Mouse (Mus musculus) kidney, postnatal 10 days (tissue): Measurements from ENCODE around the gene Ufd1.
A peak's percentile ranks its signal among the peaks of the same experiment; 100 is the strongest.
"Not testable (repeated sequence)": the region's sequence is repeated elsewhere in the genome, so short reads cannot be mapped to it uniquely, and the experiment has no call there.

ENCODE experiments used
- DNase-seq: peaks from one replicate; pipeline ENCODE4 v3.0.0; 2021; ENCODE audit warnings: mixed read lengths

Gene Ufd1

DNA sequence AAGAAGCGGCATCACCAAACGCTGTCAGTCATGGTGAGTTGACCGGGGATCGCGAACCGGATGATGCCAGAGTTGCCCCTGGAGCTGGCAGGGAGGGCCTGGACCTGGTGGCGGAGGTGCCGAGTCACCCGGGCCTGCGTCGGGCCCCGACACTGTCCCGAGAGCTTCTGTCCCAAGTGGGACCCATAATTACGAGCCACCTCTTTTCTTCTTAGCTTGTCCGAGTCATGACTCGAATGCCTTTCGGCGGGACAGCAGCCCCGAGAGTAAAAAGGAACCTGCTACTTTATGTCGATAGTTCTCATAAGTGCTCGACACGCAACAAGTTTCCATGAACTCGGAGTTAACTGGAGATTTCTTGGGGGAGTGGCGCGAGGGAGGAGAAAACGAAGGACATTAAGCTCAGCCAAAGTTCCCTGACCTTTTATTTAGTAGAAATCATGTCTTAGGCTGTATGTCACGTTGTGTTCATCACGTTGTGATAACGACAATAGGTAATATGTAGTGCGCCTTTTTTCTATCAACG is 869 bp downstream of the Ufd1 start:
- no peak for DNase-seq

DNA sequence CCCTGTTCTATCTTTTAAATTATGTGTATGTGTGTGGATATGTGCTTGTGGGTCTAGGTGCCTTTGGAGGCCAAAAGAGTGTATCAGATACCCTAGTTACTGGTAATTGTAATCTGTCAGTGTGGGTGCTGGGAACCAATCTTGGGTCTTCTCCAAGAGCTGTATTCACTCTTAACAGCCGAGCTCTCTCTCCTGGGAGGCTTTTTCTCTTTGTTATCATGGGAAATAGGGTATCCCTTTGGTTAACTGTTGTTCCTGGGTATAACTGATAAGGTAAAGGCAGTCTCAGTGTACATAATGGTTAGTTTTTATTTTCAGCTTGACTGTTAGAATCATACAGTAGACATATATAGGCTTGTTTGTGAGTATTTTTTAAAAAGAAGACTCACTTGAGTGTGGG is 10.8 kb downstream of the Ufd1 start:
- DNase-seq, result no peak

DNA sequence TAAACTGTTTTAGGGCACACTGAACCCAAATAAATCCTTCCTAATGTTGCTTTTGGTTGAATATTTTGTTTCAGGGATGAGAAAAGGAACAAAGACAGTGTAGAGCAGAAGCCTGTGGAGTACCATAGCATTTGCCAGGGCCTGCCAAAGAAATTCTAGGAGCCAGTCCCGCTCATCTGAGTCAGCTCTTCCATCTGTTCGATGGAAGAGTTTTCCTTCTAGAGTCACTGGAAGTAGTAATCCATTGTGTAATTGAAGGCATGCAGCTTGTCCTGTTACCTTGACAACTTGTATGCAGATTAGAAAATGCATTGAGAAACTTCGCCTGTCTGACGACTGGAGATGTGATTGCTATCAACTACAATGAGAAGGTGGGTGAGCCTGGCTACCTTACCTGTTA is 11.3 kb downstream of the Ufd1 start:
- no peak for DNase-seq

DNA sequence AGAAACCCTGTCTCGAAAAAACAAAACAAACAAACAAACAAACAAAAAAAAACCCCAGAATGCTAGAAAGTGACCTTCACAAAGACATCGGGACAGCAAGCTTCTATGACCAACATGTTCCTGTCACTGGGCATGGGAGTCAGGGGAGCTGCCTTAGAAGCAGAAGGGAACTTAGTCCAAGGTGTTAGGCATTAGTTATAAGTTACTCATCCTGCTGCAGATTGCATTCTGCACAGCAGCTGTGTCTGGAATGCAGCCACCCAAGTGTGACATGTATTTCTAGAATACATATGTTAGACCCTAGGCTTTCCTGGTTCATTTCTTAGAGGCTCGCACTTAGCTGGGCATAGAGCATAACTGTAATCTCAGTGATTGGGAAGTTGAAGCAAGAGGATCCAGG is 17.1 kb downstream of the Ufd1 start:
- DNase-seq, result peak; percentile 31

DNA sequence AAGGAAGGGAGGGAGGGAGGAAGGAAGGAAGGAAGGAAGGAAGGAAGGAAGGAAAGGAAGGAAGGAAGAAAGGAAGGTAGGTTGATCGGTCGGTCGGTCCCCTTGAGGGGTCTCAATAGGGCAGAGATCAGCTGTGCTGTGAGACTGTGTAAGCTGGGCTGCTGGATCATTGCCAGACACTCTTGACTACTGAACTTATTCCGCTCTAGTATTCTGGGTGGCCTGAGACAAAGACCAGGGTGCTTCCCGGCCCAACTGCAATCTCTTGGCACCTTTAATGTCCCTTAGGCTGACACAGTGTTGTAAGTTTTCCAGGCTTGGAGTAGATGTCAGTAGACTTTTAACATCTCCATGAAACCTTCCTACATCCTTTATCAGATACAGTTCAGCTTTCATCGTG is 17.5 kb downstream of the Ufd1 start:
- DNase-seq, result peak; percentile 39

DNA sequence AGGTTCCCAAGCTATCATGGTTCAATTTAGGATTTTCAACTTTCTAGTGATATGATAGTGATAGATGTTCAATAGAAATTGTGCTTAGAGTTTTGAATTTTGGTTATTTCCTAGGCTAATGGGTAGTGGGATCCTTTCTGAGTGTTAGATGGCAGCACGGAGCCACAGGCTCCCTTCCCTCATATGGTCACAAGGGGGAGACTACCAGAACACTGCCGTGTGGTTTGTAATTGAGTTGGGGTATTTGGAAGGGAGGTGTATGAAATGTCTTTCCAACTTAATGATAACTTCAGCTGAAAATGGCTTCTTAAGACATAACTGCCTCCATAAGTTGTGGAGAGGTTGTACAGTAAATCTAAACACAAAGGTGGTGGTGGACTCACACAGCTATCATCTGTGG is 21.9 kb downstream of the Ufd1 start:
- no peak for DNase-seq

DNA sequence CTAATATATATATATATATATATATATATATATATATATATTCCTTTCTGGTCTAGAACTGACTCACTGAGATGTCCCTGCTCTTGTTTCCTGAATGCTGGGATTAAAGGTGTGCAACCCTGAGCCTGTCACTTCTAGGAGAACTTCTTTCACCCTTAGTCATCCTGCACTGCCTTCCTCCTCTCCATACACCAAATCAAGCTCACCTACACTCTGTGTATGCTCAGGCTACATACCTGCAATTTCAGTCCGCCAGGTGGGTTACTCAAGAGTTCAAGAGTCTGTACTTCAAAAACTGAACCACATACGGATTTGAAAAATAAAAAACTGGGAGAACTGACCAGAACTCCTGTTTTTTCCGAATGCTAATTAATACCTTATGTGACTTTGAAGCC is 24.5 kb downstream of the Ufd1 start:
- peak; percentile 12 for DNase-seq

DNA sequence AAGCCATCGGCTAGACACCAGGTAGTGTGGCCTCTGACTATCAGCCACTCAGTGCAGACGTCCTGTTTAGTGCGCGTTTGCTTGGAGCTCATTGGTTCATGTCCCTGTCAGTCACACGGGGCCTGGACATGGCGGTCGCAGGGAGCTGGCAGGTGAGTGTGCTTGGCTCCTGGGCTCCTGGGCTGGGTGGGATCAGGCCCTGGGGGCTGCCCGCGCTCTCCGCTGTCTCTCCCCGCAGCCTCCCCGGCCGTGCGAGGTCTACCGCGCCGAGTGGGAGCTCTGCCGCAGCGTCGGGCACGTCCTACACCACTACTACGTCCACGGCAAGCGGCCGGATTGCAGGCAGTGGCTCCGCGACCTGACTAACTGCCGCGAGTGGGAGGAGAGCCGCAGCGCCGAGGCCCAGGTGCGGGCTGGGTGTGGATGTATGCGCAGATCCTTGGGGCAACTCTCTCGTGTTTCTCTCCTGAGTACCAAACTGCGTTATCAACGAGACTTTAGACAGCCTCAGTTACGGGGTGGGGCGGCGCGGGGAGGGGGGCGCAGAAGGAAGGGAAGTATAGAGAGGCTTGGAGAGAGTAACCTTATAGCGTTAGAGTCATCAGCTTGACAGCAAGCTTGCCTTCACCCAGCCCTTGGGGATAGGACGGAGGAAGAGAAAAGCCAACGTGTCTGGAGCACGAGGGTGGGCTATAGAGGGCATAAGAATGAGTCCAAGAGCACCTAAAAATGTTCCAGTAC is 25.1 kb downstream of the Ufd1 start, which contains the start of the genes 2510002D24Rik and Gm28539:
Gene 2510002D24Rik, plus strand, starts transcription at position 111 of the 741 bp plus-strand sequence.
Gene Gm28539, plus strand, starts transcription at position 117 of the 741 bp plus-strand sequence.
- DNase-seq, result peak; percentile 97

DNA sequence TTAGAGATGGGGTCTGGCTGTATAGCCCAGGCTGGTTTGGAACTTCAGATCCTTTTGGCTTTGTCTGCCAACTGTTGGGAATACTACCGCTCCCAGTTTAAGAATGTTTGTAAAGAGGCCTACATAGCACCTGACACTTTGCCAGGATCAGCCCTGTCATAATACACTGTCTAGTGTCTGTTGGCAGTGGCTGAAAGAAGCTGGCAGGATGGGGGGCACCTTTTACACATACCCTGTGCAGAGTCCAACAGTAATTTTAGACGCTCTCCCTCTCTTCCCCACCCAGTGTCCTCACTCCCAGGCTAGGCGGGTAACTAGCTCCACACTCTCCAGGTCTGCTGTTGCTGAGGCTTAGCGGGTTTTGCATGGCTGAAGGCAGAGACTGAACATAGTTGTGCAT is 26.8 kb downstream of the Ufd1 start:
- DNase-seq, result no peak

DNA sequence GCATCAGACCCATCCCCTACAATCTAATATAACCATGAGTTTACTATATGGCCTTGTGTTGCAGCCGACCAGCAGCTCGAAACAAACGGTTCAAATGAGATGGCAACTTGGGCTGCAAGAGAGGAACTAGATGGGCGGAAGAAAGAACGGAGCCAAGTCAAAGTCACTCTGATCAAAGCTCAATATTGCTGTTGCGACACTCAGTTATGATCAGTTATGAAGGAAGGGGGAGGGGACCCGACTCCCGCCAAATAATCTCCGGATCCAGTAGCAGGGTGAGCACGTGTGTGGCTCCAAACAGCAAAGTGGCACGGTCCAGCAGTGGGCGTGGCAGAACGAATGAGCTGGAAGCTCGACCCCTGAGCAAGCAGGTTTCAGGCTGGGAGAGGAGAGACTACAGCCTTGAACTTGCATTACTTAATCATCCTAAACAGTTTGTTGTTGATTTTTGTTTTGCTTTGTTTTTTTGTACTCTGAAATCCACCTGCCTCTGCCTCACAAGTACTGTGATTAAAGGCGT is 34.8 kb downstream of the Ufd1 start:
- no peak for DNase-seq

DNA sequence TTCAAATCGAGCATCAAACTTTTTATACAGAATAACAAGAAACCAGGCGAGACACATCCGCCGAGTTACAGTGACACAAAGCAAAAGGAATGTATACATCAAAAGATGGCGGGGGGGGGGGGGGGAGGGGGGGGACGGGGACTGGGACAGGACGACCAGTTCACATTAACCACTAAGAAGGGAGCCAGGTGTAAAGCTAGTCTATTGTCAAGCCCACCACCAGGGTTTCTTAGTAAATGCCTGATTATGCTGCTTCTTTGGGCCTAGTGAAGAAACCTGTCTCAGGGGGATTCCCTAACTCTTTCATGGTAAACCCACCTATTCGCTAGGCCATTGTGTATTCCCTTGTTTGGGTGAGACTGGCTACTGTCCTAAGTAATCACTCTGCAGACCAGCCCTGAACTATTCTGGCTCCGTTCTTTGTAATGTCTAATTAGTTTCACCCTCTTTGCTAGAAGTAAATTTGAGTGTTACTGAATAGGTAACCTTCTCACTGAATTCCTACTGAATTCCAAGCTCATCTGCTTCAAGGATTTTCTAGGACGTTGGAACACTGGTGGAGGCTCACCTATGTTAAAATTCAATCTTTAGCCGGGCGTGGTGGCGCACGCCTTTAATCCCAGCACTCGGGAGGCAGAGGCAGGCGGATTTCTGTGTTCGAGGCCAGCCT is 38.1 kb downstream of the Ufd1 start:
- not testable (repeated sequence) for DNase-seq

DNA sequence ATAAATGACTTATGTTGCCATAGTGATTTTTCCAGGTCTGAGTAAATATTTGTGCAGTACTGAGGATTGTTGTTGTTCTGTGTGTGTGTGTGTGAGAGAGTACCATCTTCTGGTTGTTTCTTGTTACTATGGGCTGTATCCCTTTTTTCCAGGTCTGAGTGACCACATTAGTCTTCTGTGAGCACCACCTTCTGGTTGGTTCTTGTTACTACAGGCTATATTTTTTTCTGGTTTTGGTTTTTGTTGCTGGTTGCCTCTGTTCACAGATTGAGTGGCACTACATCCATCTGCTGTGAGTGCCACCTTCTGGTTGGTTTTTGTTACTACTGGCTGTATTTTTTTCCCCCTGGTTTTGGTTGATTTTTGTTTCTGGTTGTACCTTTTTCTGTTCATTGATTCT is 47.0 kb downstream of the Ufd1 start:
- peak; percentile 16 for DNase-seq

DNA sequence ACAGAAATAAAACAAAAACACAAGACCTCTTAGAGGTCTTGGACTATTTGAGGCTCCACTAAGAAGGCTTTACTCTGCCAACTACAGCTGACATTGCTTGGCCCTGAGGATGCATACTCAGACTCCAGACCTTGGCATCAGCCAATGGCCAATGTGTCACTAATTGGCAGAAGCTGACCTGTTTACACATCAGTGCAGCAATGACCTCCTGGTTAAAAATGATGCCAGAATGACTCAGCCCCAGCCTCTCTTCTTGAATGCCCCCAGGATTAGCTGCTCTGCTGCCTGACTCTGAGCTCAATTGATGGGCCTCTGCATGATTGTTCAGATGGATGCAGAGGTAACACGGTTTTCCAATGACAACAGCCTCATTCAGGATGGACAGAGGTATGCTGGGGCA is 48.6 kb downstream of the Ufd1 start:
- DNase-seq, result no peak

DNA sequence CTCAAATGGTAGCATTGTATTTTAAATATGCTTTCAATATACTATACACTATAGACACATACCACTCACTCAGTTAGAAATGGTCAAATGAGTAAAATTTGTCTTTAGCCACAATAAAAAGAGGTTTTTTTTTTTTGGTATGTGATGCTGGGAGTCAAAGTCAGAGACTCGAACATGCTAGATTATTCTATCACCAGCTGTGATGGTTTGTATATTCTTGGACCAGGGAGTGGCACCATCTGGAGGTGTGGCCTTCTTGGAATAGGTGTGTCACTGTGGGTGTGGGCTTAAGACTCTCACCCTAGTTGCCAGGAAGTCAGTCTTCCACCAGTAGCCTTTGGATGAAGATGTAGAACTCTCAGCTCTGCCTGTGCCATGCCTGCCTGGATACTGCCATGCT is 58.9 kb downstream of the Ufd1 start:
- DNase-seq, result not testable (repeated sequence)

DNA sequence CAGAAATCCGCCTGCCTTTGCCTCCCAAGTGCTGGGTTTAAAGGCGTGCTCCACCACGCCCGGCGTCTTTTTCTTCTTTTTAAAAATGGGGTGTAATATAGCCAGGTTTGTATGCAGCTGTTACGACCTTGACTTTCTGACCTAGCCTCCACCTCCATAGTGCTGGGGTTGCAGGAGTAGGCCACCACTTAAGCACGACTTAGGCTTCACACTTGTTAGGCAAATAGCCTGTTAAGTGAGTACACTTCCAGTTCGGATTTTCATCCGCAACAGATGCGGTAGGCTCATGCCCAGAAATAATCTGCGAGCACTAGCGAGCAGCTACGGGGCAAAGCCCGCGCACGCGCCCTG is 64.5 kb downstream of the Ufd1 start:
- DNase-seq, result no peak

DNA sequence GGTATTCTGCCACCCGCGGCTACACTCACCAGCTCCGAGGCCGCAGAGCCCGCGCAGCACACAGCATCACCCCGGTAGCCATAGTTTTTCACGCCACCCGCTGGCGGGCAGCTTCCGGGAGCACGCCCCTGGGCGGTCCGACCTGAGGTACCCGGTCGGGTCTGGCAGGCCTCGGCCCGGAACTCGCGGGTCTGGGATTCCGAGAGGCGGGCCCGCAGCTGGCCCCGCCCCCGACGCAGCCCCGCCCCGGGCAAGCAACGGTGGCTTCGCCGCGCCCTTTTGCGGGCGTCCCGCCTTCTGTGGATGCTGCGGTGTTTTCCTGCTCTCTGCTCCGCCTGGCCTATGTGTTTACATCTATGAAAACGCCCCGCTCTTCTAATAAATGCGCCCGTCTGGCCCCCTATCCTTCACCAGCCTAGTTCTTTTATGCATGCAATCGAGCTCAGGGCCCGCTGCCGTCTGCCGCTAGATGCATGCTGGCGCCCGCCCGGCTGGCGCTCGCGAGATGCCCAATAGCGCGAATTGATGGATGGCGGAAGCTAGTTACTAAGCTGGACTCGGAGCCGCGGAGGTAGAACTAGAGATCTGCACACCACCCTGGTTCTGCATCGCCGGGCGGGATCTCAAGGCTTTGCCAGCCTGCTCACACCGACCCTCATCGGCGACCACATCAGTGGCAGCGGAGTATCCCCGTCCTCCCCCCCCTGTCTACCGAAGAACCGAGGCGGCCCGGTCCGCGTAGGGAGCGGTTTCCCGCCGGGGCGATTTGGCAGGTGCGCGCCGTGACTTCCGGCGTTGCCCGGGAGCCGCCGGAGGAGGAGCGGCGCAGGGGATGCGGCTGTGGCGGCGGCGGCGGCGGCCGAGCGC is 65.1 kb downstream of the Ufd1 start, which contains the start of the genes Mrpl40 and Hira:
Gene Mrpl40, minus strand, starts transcription at position 421 of the 867 bp plus-strand sequence.
Gene Hira, plus strand, starts transcription at position 596 of the 867 bp plus-strand sequence.
- DNase-seq, result peak; percentile 97

DNA sequence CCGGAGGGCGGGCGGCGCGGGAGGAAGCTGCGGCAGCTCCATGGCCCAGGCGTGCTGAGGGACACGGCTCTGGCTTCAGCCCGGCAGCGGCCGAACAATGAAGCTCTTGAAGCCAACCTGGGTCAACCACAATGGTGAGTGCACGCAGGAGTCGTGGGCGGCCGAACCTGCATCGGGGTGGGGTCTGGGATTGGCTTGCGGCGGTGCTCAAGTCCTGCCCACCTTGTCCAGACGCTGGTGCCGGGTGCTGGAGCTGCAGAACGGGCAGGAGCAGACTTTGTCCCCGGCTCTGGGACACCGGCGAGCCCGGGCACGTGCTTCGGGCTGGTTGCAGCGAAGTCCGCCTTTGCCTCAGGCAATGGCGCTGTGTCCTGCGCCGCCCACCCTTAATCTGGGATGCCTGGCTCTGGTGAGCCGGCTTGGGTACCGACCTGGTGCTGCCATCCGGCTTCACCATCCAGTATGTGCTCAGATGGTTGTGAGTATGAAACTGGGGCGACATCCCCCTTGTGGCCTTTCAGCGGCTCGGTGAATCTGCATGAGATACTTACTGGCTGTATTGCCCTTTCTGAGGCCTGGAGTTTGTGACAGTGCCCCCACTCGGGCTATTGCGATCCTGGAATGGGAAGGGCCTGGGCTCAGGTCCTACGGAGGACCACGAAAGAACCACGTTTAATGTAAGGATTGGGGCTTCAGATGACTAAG is 66.0 kb downstream of the Ufd1 start:
- peak; percentile 72 for DNase-seq

DNA sequence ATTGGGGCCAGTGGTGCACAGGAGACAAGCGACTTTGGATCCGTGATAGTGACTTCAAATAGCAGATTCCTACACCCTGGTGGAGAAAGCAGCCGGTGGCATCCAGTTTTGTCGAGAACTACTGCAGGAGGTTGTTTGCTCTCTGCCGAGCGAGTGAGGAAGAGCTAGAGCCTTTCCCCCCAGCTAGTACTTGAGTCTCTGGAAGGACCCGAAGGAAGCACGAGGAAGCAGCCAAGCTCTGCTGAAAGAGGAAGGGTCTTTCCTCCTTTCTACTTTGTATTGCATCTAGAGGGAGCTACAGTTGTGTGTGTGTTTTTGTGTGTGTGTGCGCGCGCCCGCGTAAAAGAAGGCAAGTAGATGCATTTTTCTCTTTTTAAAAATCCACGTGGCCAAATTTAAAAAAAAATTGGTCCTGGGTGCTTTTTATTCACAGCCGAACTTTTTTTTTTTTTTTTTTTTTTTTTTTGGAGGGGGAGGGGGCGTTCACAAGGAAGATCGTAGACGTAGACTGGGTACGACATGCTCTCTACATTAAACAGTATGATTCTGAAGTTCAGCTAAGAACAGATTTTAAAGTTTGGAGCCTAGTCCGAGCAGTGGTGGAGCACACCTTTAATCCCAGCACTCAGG is 66.6 kb downstream of the Ufd1 start:
- no peak for DNase-seq

DNA sequence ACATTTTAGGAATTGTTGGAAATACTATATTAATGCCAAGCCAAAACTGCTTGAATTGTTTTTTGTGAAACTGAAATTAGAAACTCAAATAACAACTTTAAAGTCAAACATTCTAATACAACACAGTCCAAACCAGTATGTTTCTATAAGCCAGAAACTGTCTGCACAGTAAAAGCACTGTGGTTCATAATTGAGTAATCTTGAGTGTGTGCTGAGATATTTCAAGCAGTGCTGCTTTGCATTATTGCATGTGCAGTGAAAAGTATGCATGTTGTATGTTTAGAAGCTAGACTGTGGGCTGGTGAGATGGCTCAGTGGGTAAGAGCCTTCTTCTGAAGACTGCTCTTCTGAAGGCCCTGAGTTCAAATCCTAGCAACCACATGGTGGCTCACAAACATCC is 72.5 kb downstream of the Ufd1 start:
- DNase-seq, result no peak
